Mouse (Mus musculus): ENCODE data around the gene Ttn. TPM values are rescaled to one million over a fixed set of nuclear protein-coding genes. Genes with fewer than 3 reads are reported as not detected.
"Not testable (repeated sequence)": the region's sequence is repeated elsewhere in the genome, so short reads cannot be mapped to it uniquely, and the experiment has no call there.

Ttn gene
- polyA plus RNA-seq (2012; rRNA removed), result under 0.01 and 0.01 TPM in 2 replicates

DNA sequence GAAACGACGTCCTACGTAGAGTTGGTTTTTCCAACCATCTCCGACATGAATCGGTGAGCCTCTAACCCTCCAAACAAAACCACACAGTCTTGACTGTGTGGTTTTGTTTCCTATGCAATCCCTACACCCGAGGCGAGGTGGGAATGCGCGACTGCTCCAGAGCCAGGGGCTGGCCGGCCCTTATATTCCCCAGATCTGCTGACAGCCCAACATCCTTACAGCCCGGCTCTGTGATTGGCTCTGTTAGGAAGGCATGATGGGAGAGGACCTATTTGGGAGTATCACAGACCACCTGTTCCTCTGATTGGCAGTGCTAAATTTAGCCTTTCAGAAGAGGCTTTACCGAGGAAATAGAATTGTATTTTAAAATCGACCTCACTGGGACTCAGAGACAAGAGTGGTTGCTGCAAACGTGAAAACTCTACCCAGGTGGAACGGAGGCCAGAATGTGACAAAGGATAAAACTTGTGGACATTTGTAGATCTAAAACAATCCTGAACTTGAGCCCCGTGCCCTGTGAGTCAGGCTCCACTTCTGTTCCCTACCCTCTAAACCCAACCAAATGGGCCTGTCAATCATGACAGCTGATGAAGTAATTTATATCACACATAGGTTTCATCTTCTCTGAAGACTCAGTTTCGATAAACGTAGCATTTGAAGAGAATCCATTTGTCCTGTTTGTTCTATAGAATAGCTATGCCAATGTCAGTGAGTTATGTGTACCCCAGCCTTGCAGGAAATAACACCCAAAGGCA, at the start of gene Ttn:
Gene Ttn, minus strand, starts transcription at position 157 of the 755 bp plus-strand sequence.
- 84% methylated on average over 18 of the region's 18 CpGs for WGBS
- DNase-seq (ENCODE audit: low read depth, low spot score), result no peak

DNA sequence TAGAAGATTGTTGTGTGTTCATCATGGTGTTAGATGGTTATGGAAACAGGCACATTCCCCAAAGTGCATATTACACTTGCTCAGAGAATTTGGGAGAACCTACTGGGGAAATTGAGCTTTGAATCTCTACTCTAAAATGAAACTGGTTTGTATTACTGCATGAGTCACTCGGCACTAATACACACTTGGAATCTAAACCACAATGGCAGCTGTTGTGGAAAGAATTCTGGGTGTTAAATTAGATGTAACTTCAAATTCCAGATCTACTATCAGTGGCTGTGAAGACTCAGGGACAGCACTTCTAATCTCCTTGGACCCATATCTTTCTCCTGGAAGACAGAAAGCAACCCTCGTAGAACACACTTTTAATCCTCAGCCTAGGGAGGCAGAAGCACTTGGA, 38.3 kb upstream of the Ttn start:
- DNase-seq (ENCODE audit: low read depth, low spot score), result no peak
- WGBS, result 74% methylated on average over 2 of the region's 2 CpGs

DNA sequence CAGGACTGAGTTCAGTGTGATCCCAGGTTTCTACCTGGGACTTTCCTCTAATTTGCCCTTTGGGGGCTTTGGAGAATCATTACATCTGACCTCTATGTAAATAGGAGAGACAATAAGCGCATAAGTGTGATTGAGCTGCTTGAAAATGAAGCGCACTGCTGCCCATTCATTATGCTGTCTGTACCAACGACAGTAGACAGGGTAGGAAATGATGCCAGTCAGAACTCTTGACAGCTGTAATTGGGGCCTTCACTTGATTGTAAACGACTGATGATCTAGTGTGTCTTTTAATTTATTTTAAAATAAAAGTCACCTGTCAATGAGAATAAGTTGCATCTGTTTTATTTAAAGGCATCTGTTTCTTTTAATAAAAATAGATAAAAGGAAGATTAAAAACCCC, 35.4 kb upstream of the Ttn start:
- WGBS, result 75% methylated on average over 4 of the region's 4 CpGs
- no peak for DNase-seq (ENCODE audit: low read depth, low spot score)

DNA sequence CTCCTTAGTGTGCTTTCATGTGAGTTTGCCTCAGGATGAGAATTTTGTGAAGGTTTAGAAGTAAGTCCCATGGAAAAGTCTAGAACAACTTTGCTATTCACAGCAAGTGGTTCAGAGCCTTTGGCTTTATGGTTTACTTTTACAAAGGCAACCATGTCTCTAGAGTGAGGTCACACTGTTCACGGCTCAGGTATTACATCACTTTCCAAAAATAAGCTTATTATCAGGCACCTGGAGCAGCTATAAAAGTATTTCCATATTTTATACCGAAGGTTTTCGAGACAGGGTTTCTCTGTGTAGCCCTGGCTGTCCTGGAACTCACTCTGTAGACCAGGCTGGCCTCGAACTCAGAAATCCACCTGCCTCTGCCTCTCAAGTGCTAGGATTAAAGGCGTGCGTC, 31.1 kb upstream of the Ttn start:
- WGBS, result 73% methylated on average over 6 of the region's 6 CpGs
- not testable (repeated sequence) for DNase-seq (ENCODE audit: low read depth, low spot score)

DNA sequence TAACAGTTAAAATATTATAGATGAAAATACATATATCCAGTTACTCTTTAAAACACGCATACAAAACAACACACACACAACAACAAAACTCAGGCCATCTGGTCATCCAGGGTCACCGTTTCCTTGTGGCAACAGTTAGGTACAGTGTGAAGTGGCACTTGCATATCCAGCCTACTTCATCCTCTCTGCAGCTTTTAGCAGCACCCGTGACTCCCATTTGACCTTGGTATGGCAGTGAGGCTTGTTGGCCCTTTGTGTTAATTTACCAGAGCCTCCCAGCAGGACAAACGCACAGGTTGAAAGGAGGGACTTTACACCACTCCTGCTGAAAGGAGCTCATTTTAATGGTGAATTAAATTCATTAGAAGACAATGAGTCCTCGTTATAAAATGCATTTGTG, 29.6 kb upstream of the Ttn start:
- 69% methylated on average over 5 of the region's 5 CpGs for WGBS
- no peak for DNase-seq (ENCODE audit: low read depth, low spot score)

DNA sequence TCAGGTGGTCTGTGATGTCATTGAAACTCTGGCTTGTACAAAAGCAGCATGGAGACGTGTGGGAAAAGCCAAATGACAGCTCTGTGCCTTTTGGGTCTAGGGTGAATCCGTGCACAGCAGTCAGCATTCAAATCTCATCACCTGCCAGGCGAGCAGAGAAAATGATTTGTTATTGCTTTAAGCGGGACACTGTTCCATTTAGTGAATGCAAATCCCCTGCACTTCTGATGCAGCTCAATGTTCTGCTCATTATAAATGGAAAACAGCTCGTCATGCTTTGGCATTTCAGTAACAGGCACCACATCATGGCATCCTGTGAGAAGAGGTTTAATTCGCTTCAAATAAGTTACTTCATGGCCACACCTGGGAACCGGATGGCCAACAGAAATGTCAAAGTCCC, 24.7 kb upstream of the Ttn start:
- 82% methylated on average over 7 of the region's 7 CpGs for WGBS
- DNase-seq (ENCODE audit: low read depth, low spot score), result no peak

DNA sequence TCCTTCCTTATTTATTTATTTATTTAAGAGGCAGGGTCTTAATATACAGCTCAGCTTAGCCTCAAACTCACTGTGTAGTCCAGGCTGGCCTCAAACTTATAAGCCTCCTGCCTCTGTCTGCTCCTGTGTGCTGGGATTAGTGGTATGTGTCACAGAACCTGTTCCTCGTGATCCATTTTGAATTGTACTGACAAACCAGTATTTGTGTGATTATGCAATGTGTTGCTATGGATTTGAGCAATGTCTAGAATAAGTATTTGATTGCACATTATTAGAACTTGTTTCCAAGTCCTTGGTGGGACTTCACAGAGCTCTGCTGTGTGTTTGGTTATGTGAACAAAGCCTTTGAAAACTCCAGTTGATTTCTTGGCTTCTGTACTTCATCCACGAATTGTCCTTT, 20.8 kb upstream of the Ttn start:
- DNase-seq (ENCODE audit: low read depth, low spot score), result no peak
- WGBS, result 53% methylated on average over 2 of the region's 2 CpGs

DNA sequence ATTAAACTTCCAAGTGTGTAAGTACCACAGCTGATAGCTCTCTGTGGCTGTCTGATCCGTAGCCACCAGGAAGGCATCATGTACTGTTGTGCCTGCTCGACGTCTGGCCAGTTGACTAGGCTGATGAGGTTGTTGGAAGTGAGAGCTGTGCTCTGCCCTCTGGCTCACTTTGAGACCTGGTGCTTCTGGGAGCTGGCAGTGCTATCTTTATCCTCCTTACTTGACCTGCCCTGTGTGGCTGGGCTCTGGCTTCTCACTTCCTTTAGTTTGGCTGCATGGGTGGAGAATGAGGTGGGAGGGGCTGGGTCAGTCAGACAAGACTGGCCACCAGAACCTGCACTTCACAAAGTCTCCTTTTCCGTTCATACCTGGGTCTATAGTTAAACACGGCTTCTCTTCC, 16.0 kb upstream of the Ttn start:
- DNase-seq (ENCODE audit: low read depth, low spot score), result no peak
- 56% methylated on average over 5 of the region's 5 CpGs for WGBS

DNA sequence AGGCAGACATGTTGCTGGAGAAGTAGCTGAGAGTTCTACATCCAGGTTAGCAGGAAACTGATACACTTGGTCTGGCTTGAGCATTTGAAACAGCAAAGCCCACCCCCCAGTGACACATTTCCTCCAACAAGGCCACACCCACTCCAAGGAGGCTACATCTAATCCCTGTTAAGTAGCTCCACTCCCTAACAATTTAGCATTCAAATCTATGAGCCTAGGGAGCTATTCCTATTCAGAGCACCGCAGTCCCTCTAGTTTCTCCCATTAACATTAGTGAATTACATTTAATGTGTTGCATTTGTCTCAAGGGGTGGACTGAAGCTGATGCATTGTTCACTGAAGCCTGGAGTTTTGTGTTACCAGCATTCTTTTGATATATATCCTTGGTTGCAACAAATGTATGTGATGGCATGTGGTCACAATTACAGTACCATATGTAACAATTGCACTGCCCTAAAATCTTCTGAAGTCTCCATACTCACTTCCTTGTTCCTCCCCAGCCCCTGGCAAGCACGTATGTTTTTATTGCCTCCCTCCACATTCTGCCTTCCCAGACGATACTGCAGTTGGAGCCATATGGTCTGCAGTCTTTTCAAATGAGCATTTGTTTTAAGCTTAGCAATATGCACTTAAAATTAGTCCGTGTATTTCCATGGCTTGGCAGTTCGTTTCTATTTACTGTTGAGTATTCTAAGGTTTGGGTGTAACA, 10.3 kb upstream of the Ttn start:
- 40% methylated on average over 5 of the region's 5 CpGs for WGBS
- no peak for DNase-seq (ENCODE audit: low read depth, low spot score)

DNA sequence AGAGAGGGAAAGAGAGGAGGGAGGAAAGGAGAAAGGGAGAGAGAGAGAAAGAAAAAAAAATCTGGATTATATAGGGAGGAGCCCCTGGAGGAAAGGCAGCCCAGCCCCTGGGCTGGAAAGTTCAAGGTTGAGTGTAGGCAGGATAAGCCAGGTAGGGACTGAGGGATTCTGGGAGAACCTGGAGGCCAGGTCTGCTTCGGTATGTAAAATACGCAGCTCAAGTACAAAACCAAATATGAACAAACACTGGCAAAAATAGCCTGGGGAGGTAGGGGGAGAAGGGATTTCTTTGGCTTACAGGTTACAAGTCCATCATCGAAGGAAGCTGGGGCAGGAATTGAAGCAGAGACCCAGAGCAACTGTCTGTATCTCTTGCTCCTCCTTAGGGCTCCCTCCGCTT, 5.0 kb upstream of the Ttn start:
- no peak for DNase-seq (ENCODE audit: low read depth, low spot score)
- WGBS, result 59% methylated on average over 4 of the region's 4 CpGs

DNA sequence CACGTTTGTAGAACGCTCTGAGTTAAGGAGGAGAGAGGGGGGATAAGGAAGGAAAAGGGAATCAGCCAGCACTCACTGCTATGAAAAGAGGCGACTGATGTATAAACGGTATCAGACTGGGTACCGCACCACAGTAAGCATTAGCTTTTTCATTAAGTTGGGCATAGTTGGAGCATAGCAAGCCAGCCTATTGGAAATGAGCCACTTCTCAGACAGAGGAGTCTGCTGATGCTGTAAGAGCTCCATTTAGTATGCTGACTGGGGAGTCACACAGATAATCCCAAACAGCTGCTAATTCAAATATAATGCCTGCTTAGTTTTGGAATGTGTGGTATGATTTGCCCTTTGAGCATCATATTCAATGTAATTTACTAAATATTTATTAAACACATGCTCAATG, 2.0 kb upstream of the Ttn start:
- DNase-seq (ENCODE audit: low read depth, low spot score), result no peak
- whole genome bisulfite sequencing, result 81% methylated on average over 5 of the region's 5 CpGs

DNA sequence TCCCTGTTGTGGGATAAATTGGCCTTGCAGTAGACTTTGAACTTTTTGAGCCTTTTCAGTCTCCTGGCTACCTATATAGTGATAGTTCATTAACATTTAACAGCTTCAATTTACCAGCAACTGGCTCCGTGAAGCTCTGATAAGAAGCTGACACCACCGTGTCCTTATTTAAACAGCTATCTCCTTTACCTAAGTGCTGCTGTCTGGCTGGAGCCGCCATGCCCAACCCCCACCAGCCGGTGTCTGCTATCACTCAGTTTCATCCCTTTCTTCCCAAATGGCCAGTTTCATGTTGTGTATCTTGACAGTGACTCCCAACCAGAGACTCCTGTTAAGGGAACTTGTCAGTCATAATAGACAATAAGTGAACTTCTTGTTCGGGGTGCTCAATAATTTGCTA, 1.3 kb upstream of the Ttn start:
- WGBS, result 31% methylated on average over 5 of the region's 5 CpGs
- no peak for DNase-seq (ENCODE audit: low read depth, low spot score)

DNA sequence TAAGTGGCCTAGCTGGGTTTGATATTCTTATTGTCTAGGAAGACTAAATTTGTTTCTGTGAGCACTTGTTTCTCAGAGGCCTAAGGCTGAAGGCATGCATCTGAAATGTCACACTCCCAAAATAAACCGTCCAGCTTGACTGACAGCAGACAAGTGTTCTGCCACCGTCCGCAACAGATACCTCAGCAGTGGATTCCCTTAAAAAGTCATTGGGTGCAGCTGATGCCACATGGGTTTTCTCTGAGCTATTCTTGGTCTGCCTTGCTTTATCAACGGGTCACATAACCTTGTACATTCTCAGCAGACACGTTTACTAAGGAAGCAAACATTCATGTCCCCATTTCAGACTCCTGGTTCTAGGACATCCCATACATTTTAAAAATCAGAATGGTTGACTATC, 630 bp downstream of the Ttn start:
- DNase-seq (ENCODE audit: low read depth, low spot score), result no peak
- 78% methylated on average over 5 of the region's 5 CpGs for WGBS

DNA sequence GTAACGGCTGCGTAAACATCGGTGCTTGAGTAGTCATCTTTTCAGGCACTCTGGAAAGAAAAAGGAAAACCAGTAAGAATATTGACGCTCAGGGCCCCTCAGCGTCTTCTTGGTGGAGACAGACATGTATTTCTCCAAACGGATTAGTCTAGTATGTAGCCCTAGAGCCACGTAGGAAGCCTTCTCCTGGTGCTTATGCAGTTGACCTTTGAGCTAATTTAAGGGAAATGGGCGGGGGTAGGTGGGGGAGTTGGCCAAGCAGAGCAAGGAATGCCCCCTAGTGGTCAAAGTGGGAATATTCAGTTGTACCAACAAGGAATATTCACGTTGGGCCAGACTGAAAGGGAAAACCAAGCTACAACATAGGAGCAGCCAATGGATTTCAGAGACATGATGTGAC, 2.2 kb downstream of the Ttn start:
- no peak for DNase-seq (ENCODE audit: low read depth, low spot score)

DNA sequence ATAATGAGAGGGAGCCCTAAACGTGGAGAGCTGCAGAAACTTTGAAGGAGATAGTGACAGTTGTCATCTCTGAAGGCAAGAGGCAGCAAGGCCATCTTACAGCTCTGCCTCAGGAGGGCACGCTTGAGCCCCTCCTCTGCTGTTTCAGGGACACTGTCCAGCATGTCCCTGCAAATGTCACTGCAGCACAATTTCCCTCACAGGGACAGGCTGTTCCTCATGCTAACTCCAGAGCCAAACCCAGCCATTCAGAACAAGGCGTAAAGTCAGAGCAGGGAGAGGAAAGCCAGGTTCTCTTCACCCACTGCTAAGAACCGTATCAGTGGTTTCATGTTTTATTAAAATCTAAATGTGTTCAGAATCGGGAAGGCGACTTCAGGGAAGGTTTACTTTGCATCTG, 4.7 kb downstream of the Ttn start:
- DNase-seq (ENCODE audit: low read depth, low spot score), result no peak
- WGBS, result 72% methylated on average over 6 of the region's 6 CpGs

More for the DNA sequence above, 2.2 kb downstream of the Ttn start:
- WGBS, result 45% methylated on average over 9 of the region's 9 CpGs

DNA sequence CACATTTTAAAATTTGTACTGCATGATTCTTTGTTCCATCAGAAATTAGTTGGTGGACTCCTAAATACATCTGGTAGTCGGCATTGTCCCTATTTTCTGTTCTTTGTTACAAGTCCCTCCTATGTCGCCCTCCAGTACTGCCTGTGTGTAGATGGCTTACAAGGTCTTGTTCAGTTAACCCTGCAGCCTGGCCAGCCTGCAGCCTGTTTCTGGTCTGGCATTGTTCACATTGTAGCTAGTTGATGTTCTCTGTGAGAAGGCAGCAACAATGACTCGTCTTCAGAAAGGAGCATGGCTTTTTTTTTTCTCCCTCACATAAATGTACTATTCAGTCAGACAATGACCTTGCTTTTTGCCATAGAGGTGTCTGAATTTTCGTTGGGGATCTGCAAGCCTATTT, 10.3 kb downstream of the Ttn start:
- 52% methylated on average over 4 of the region's 4 CpGs for WGBS
- DNase-seq (ENCODE audit: low read depth, low spot score), result no peak

DNA sequence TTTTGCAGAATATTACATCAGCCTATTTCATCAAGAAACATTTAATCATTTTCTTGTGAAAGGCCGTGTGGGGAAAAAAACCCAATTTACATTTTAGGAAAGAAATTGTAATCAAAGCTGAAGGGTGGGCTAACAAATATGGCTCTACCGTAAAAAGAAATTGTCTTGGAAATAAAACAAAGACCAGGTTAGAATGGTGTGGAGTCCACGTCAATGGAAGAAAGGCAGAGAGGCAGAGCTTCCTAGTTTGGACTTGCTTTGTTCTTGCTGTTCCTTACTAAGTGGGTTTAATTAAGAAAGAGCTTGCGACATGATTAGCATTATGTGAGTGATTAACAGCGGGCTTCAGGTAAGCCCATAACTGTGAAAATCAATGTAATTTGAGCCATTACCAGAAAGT, 11.3 kb downstream of the Ttn start:
- 60% methylated on average over 5 of the region's 5 CpGs for WGBS
- DNase-seq (ENCODE audit: low read depth, low spot score), result no peak

DNA sequence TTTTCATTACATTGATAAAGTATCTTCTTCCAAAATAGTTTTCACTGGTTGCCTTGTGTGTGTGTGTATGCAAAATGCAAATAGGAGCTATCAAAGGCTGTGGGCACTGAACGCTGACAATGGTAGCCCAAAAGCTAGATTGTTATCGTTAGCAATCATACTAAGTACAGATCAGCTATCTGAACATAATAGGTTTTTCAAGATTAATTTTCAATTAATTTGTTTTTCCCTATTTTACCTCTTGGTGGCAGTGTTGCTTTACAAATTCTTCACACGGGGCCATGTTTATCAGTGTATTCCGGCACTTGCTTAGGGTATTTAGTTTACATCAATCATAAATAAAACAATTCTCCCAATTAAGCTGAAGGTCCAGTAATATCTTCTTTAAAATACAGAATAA, 11.7 kb downstream of the Ttn start:
- 20% methylated on average over 4 of the region's 4 CpGs for WGBS
- no peak for DNase-seq (ENCODE audit: low read depth, low spot score)

DNA sequence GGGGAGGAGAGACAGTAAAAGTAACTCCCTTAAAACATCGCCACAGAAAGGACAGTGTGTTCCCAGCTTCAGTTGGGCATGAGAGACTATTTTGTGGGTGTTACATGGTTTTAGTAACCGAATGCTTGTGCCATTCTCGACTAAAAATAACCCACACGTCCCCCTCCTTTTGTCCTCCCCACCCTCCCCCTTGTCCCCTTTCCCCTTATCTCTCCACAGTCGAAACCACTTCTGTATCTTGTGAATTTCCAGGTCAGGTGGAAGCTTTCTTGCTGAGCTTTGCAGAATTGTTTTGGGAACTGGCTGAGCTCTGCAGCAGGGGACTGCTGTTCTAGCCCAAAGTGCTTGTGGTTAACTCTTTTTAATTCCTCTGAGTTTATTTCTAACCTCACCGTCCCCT, 12.1 kb downstream of the Ttn start:
- DNase-seq (ENCODE audit: low read depth, low spot score), result no peak
- WGBS, result 55% methylated on average over 6 of the region's 6 CpGs

DNA sequence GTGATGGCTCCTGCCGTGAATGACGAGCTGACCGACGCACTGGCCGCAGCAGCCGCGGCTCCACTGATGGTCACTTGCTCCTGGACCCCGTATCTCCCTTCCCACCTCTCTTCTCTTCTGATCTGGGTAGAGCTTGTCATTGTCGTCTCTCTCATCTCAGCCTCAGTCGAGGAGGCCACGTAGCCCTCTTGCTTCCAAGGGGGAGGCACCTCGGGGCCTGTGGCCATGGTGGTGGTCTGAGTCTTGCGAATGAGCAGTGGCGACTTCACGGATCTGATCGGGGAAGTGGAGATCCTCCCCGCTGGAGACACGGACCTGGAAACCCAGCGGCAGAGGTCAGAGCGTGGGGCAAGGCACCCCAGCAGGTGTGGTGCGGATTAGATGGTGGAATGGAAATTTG, 12.7 kb downstream of the Ttn start:
- WGBS, result 80% methylated on average over 21 of the region's 21 CpGs
- DNase-seq (ENCODE audit: low read depth, low spot score), result no peak

DNA sequence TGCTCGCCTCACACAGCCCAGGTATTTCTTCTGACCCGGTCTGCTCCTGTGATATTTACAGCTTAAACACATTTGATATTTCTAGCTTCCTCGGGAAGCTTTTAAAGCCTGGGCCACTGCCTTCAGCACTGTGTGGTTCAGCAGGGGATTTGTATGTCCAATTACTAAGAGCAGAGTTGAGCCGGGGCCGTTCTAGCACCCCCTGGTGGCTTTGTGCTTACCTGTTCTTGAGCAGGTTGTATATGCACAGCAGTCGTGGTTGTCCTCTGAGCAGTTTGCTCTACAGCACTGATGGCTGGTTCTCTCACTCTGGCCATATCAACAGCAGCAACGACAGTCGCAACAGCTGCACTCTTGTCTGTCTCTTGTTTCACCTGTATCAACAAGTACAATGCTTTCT, 13.4 kb downstream of the Ttn start:
- WGBS, result 16% methylated on average over 8 of the region's 8 CpGs
- DNase-seq (ENCODE audit: low read depth, low spot score), result peak; percentile 29

Data from large intestine, adult 2 months (tissue).